Mouse (Mus musculus): ENCODE measurements at regions not wholly inside any gene's neighbourhood (a gene's known extent, or its start where the extent isn't known, plus 50 kb on each side); places are given as distances from the start of the nearest gene placed in this dataset.
"Not testable (repeated sequence)": the region's sequence is repeated elsewhere in the genome, so short reads cannot be mapped to it uniquely, and the experiment has no call there.

DNA sequence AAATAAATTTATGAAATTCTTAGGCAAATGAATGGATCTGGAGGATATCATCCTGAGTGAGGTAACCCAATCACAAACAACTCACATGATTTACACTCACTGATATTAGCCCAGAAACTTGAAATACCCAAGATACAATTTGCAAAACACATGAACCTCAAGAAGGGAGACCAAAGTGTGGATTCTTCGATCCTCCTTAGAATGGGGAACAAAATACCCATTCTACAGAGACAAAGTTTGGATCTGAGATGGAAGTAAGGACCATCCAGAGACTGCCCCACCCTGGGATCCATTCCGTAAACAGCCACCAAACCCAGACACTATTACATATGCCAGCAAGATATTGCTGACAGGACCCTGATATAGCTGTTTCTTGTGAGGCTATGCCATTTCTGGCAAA, 971.2 kb downstream of the Agbl1 start:
- DNase-seq (ENCODE audit: low spot score) = not testable (repeated sequence)

DNA sequence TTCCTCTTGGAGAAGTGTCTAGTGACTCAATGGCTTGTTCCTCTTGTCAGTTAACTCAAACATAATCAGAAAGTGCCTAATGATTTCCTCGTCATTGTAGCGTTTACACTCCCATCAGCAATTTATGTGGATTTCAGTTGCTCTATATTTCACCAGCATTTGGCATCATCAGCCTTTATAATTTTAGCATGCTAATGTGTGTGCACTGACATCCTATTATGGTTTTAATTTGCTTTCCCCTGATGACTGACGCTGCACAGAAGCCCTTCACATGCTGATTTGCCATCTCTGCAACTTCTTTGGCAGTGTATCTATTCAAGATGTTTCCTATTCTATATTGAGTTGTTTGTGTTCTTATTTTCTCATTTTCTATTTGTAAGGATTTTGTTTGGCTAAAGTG, 975.9 kb downstream of the Agbl1 start:
- no peak for DNase-seq (ENCODE audit: low spot score)

GRCm38 (mm10) chr7:77249391-77249790, 1019.7 kb downstream of the Agbl1 start:
- DNase-seq (ENCODE audit: low spot score) = no peak

DNA sequence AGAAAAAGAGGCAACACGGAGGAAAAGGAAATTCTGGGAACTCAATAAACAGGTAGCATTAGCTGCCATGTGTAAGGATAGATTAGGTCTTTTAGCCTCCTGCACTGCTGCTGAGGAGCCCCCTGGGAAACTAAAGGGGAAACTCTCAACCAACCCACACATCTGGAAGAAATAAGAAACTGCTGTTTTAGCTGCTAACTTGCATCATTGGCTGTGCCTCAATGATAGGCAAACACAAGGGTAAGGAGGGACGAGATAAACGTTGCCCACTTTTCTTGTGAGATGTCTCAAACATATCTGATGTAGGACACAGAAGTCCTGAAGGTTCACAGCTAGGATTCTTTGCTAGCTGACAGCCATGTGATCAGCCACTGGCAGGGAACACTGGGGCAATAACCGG, 1058.0 kb downstream of the Agbl1 start:
- DNase-seq (ENCODE audit: low spot score) = no peak

- DNase-seq (ENCODE audit: low spot score) = no peak
These were observed 1065.4 kb downstream of the Agbl1 start for GRCm38 (mm10) chr7:77294984-77295642.

DNA sequence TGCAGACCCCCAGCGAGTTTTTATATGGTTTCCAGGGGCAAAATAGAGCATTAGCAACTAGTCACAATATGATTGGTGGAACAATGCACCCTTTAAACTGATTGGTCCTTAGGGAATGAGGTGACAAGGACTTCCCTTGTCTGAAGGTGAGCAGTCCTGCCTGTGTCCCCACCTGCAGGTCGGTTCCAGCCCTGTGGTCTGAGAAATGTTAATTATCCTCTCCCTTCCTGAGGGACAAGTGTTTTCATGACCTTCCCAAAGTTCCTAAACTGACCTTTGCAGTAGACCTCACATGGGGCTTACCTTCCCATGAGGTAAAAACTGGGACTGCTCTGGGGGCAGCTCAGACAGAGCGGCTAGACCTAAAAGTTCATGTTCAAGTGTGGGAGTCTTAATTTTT, 1073.5 kb downstream of the Agbl1 start:
- peak; percentile 19 for DNase-seq (ENCODE audit: low spot score)

DNA sequence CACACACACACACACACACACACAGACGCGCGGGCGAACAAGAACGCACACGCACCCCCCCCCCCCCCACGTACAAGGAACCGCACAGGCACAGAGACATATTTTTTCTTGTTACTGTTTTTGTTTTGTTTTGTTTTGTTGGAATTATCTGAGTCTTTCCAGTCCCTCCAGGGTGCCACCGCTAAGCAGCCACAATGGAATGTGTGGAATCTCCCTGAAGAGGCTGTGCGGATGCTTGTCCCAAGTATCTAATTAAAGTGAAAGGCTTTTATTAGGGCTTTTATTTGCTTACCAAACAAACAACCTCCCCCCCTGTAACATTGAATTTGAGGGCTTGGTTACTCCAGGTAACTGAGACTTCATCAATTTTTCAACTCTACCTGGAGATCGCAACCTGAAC, 1074.2 kb downstream of the Agbl1 start:
- peak; percentile 32 for DNase-seq (ENCODE audit: low spot score)

DNA sequence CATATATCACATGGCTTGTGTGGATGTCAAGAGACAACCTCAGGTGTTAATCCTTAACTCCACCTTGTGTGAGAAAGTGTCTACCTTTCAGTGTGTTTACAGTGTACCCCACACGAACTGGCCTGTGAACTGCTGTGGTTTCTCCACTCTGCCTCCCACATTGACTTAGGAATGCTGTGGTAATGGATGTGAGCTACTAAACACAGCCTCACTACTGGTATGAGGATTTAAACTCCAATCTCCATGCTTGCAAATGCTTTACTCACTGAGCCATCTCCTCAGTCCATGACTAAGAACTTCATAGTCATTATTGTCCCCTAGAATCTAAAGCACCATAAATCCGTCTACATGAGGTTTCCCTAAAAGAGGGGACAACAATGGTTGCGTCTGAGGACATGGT, 1075.8 kb downstream of the Agbl1 start:
- no peak for DNase-seq (ENCODE audit: low spot score)

- DNase-seq (ENCODE audit: low spot score) = no peak
These were observed 1082.0 kb downstream of the Agbl1 start for GRCm38 (mm10) chr7:77311661-77312060.

GRCm38 (mm10) chr7:77325140-77325539, 1095.5 kb downstream of the Agbl1 start:
- DNase-seq (ENCODE audit: low spot score) = no peak

DNA sequence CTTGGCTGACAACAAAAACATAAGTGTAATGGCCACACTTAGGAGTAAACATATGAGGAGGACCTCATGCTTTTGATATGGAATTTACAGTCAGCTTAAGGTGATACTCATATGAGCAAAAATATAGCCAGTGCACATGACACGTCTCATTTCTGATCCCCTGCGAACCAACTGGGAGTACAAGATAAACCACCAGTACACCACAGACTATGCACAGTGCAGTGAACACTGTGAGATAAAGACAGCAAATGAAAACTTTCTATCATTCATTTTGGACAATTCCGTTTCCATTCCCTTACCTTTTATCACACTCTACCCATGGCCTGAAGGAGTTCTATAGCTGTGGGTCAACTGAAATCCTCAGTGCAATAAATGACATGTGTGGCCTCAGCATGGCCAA, 1097.1 kb downstream of the Agbl1 start:
- no peak for DNase-seq (ENCODE audit: low spot score)

DNA sequence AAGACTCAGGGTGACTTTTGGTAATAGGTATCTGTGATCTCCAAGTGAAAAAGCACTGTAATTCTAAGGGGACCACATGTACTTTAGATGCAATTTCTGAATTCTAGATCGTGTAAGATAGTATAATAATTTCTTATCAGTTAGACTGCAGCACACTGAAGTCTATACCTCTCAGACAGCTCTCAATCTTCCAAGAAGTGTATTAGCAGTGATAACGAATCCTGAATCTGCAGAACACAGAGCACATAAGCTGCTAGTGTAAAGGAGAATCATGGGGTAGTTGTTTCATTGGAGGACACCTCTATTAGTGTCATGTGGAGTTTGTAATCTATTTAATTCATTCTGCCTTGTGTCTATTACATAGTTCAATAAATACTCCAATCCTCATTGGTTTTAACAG, 1097.8 kb downstream of the Agbl1 start:
- no peak for DNase-seq (ENCODE audit: low spot score)

DNA sequence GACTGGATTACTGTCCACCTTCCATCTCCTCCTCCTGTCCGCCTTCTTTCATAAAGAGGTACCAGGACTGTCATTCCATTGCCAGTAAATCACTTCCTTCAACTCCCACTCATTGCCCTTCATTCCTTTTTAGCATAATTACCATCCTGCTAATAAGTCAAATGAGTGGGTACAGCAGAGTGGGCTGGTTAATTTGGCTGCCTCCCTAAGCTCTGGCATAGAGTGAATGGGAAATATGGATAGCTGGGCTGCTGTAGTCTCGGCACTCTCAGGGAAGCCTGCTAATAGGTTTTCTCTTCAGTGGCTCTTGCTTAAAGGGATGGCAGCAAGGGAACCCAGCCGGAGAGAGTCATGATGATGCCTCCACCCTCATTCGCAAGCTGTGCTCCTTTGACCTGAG, 1108.9 kb downstream of the Agbl1 start:
- no peak for DNase-seq (ENCODE audit: low spot score)
